ENCODE assay signal across 7 mouse cellular contexts in genomic region chr4:33924234-33924888, GRCm38 (mm10). TPM values are rescaled to one million over a fixed set of nuclear protein-coding genes. Genes with fewer than 3 reads are reported as not detected.
DNase-seq lines count a peak whose midpoint lies in the region; ATAC-seq lines count a peak whose summit lies in the region.

Gene Cnr1 (plus strand): TSS chr4:33924593.

- peak within 1 kb of the TSS; percentile 66 for H3K4me3 ChIP-seq in intestine, embryonic 15.5 days (replicated peaks)

- peak within 1 kb of the TSS; percentile 97 for H3K4me2 ChIP-seq in intestine, embryonic 15.5 days (replicated peaks)

- peak; percentile 93 for ATAC-seq in intestine, embryonic 15.5 days
- peak; percentile 44 for ATAC-seq in megakaryocyte-erythroid progenitor cell, adult 5-6 weeks (replicated peaks; ENCODE audit: low FRiP score, low TSS enrichment, poor library complexity, severe bottlenecking)

- peak within 1 kb of the TSS; percentile 72 for H3K27ac ChIP-seq in intestine, embryonic 15.5 days

- peak within 1 kb of the TSS; percentile 53 for H3K9ac ChIP-seq in intestine, embryonic 15.5 days

- intact Hi-C loops in left cerebral cortex, postnatal 14 days (cut with DNase I): loop anchor here (5.0 to 10.0 kb wide), 2 partner anchors 187 to 530 kb away; no protein-coding TSS in a partner anchor

- H3K36me3 ChIP-seq in intestine, embryonic 15.5 days: no peaks in the 10 kb centered on the region

- peak; percentile 89 to 91 for DNase-seq in adrenal gland, postnatal 36 days
- peak; percentile 49 for DNase-seq in embryo, embryonic 11.5 days (ENCODE audit: low read depth, low spot score)
- peak; percentile 34 to 70 for DNase-seq in gastrocnemius, postnatal 4 days (ENCODE audit: low spot score in 2 of 2)
- peak; percentile 72 to 73 for DNase-seq in left cerebral cortex, postnatal 14 days (ENCODE audit: low spot score in 2 of 2)
- peak; percentile 68 to 69 for DNase-seq in right cerebral cortex, postnatal 36 days (ENCODE audit: low spot score in 2 of 2)

- peaks cover 4% of the 10 kb centered on the region; the same call in 1 of the 2 replicates for H3K27me3 ChIP-seq in intestine, embryonic 15.5 days (replicated peaks)

- no peaks in the 10 kb centered on the region for H3K9me3 ChIP-seq in intestine, embryonic 15.5 days

- peaks cover 8% of the 10 kb centered on the region; the same call in 1 of the 2 replicates for H3K4me1 ChIP-seq in intestine, embryonic 15.5 days (replicated peaks)

- WGBS in intestine, embryonic 15.5 days: under 1% methylated on average over 71 of the region's 77 CpGs

RNA-seq across cellular contexts. Expression of gene Cnr1, which starts in this region (rescaled TPM):
- total RNA-seq in adrenal gland, postnatal 36 days (2021): 10 to 100 TPM; 29.9 to 36.8 TPM
- 1 to 10 TPM; 7.0 to 9.7 TPM for total RNA-seq in gastrocnemius, postnatal 4 days (2021)
- polyA plus RNA-seq in intestine, embryonic 15.5 days (2015; fragmentation: Nextera tagmentation; extraction: Ambion mirVana): 4.4 and 4.7 TPM in 2 replicates
- 100 to 1,000 TPM; 117 to 128 TPM for total RNA-seq in left cerebral cortex, postnatal 14 days (2021)
- total RNA-seq in megakaryocyte-erythroid progenitor cell, adult 5-6 weeks (2014; fragmentation: Nextera tagmentation): not detected in 2 replicates
- total RNA-seq in megakaryocyte-erythroid progenitor cell, adult 5-6 weeks (2017): 0.19 TPM in 1 of 2 replicates, not detected in the other

Comparison
In these comparisons a context has a peak if more than half of its experiments do, and no peak if none do; other contexts are left out.
1. Peak in every context shown above with its lines: DNase-seq, ATAC-seq, H3K4me3 ChIP-seq and H3K27ac ChIP-seq.
2. RNA of gene Cnr1 (total RNA-seq): 117 to 128 TPM in left cerebral cortex, postnatal 14 days, 29.9 to 36.8 TPM in adrenal gland, postnatal 36 days and 7.0 to 9.7 TPM in gastrocnemius, postnatal 4 days; 0.19 TPM in megakaryocyte-erythroid progenitor cell, adult 5-6 weeks; every median in the first group is over 4 times any median in the second.
3. Peak in ATAC-seq in megakaryocyte-erythroid progenitor cell, adult 5-6 weeks; RNA of the gene not detected or under 1 TPM.